ENCODE assay signal across 25 mouse cellular contexts in the genomic region with DNA sequence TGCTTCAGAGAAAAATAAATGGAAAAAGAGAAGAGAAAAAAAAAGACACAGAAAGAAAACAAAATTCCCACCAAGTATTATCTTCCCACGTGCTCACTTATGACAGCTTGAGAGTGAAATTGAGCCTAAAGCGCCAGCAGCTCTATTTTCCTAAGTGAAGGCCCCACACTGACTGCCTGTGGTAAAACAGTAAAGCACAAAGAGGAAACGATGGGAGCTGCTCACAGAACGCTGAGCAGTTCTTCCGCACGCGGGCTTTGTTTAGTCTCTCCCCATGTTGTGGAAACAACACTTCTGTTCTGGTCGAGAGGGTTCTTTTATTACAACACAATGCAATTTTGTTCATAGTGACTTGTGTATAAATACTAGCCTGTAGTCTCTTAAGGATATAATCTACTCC.
DNase-seq lines count a peak whose midpoint lies in the region; ATAC-seq and TF ChIP-seq lines count a peak whose summit lies in the region.
"Had no signal": no experiment of that assay in that cellular context is flagged by ENCODE, and none has a peak within 500 bp of the region (broad histone marks: within the 10 kb centered on the region; RNA-seq: fewer than 3 reads in every experiment).

No protein-coding gene starts in this region.

- H3K9ac ChIP-seq in forebrain, embryonic 14.5 days (ENCODE audit: low read length): no peak overlapping the region
- H3K9ac ChIP-seq in forebrain, embryonic 12.5 days: no peak overlapping the region
- H3K9ac ChIP-seq in lung, postnatal 0 days (replicated peaks; ENCODE audit: low read depth): no peak overlapping the region
- H3K9ac ChIP-seq: heart, embryonic 12.5 days; limb, embryonic 13.5 days; liver, embryonic 13.5 days; midbrain, embryonic 12.5 days had no signal

- H3K4me3 ChIP-seq in forebrain, embryonic 14.5 days (ENCODE audit: low read depth, low read length): no peak overlapping the region
- no peak overlapping the region for H3K4me3 ChIP-seq in forebrain, embryonic 12.5 days (replicated peaks)
- H3K4me3 ChIP-seq in lung, postnatal 0 days (ENCODE audit: low read depth, low read length): no peak overlapping the region
- H3K4me3 ChIP-seq: heart, embryonic 12.5 days; layer of hippocampus, adult 2 months; limb, embryonic 13.5 days; liver, embryonic 13.5 days; midbrain, embryonic 12.5 days; myocyte had no signal

- peak; percentile 54 for DNase-seq in forebrain, embryonic 14.5 days (ENCODE audit: low spot score)
- peak; percentile 6 for DNase-seq in lung, postnatal 0 days (ENCODE audit: low spot score)
- no peak for DNase-seq in lung, postnatal 25 days (ENCODE audit: low spot score)
- peak; percentile 71 for DNase-seq in brain, embryonic 14.5 days (ENCODE audit: low read depth)
- peak; percentile 15 for DNase-seq in lung, postnatal 14 days
- no peak for DNase-seq in thymus, postnatal 14 days
- DNase-seq: adrenal gland, postnatal 14 days; cerebellum, adult 11 months; cerebellum, postnatal 14 days; heart, adult 11 months; kidney, adult 2 months; kidney, postnatal 14 days; layer of hippocampus, postnatal 36 days; liver, embryonic 13.5 days; thymus, postnatal 36 days had no signal

- H3K4me2 ChIP-seq in forebrain, embryonic 14.5 days (ENCODE audit: low read length): no peak overlapping the region
- H3K4me2 ChIP-seq in forebrain, embryonic 12.5 days: no peak overlapping the region
- no peak overlapping the region for H3K4me2 ChIP-seq in lung, postnatal 0 days (replicated peaks; ENCODE audit: low read depth, low read length)
- H3K4me2 ChIP-seq: heart, embryonic 12.5 days; limb, embryonic 13.5 days; liver, embryonic 13.5 days; midbrain, embryonic 12.5 days had no signal

- H3K27ac ChIP-seq in forebrain, embryonic 14.5 days (ENCODE audit: low read depth, low read length): no peak overlapping the region
- H3K27ac ChIP-seq in forebrain, embryonic 12.5 days: no peak overlapping the region
- no peak overlapping the region for H3K27ac ChIP-seq in lung, postnatal 0 days (ENCODE audit: low read length)
- H3K27ac ChIP-seq: layer of hippocampus, adult 2 months; limb, embryonic 13.5 days; liver, embryonic 13.5 days; macrophage; midbrain, embryonic 12.5 days had no signal

- no peak; the same call in 1 of the 2 replicates for ATAC-seq in forebrain, embryonic 14.5 days
- no peak for ATAC-seq in forebrain, embryonic 12.5 days (ENCODE audit: low FRiP score)
- no peak; the same call in 1 of the 2 replicates for ATAC-seq in lung, postnatal 0 days
- ATAC-seq: activated CD4-positive, CD25-positive, alpha-beta regulatory T cell, adult 4 months; inflammation-experienced regulatory T-cells, adult 6 months had no signal

- no peaks in the 10 kb centered on the region for H3K9me3 ChIP-seq in forebrain, embryonic 14.5 days (replicated peaks; ENCODE audit: control insufficient read depth, low read length)
- no peaks in the 10 kb centered on the region for H3K9me3 ChIP-seq in forebrain, embryonic 12.5 days
- no peaks in the 10 kb centered on the region for H3K9me3 ChIP-seq in lung, postnatal 0 days (ENCODE audit: low read length)
- H3K9me3 ChIP-seq: G1E; heart, embryonic 12.5 days; limb, embryonic 13.5 days; liver, embryonic 13.5 days; midbrain, embryonic 12.5 days had no signal

- 12% methylated on average over 8 of the region's 8 CpGs for WGBS in forebrain, embryonic 14.5 days
- 16% methylated on average over 8 of the region's 8 CpGs for WGBS in forebrain, embryonic 12.5 days
- 44% methylated on average over 8 of the region's 8 CpGs for WGBS in lung, postnatal 0 days

- TF ChIP-seq POLR2A in brain, embryonic 14.5 days (IDR thresholded peaks at IDR 0.05; ENCODE audit: borderline replicate concordance, extremely low read depth, insufficient read depth, insufficient read length, poor library complexity, severe bottlenecking): no peak

- H3K36me3 ChIP-seq in forebrain, embryonic 14.5 days (ENCODE audit: control insufficient read depth, insufficient read depth, low read length): no peaks in the 10 kb centered on the region
- no peaks in the 10 kb centered on the region for H3K36me3 ChIP-seq in forebrain, embryonic 12.5 days (replicated peaks)
- no peaks in the 10 kb centered on the region for H3K36me3 ChIP-seq in lung, postnatal 0 days (ENCODE audit: insufficient read depth, low read length)
- H3K36me3 ChIP-seq: G1E; heart, embryonic 12.5 days; limb, embryonic 13.5 days; liver, embryonic 13.5 days; midbrain, embryonic 12.5 days had no signal

- no peak for TF ChIP-seq CTCF in lung, postnatal 0 days (IDR thresholded peaks at IDR 0.05)
- no peak for TF ChIP-seq CTCF in brain, embryonic 14.5 days (IDR thresholded peaks at IDR 0.05; ENCODE audit: borderline replicate concordance, extremely low read depth, insufficient read depth, insufficient read length)

- no peaks in the 10 kb centered on the region for H3K4me1 ChIP-seq in forebrain, embryonic 14.5 days (ENCODE audit: control insufficient read depth, insufficient read depth, low read length)
- H3K4me1 ChIP-seq in forebrain, embryonic 12.5 days: 0 out of 2 replicates have a peak, but pooled peaks cover 3% of the 10 kb centered on the region
- no peaks in the 10 kb centered on the region for H3K4me1 ChIP-seq in lung, postnatal 0 days (ENCODE audit: insufficient read depth, low read depth, low read length)
- H3K4me1 ChIP-seq: heart, embryonic 12.5 days; limb, embryonic 13.5 days; liver, embryonic 13.5 days; midbrain, embryonic 12.5 days had no signal

- no peak for TF ChIP-seq EP300 in lung, postnatal 0 days (IDR thresholded peaks at IDR 0.05)

- no peaks in the 10 kb centered on the region for H3K27me3 ChIP-seq in forebrain, embryonic 14.5 days (replicated peaks; ENCODE audit: control insufficient read depth, insufficient read depth, low read length)
- H3K27me3 ChIP-seq in forebrain, embryonic 12.5 days: peaks cover 6% of the 10 kb centered on the region; the same call in 1 of the 2 replicates
- no peaks in the 10 kb centered on the region for H3K27me3 ChIP-seq in lung, postnatal 0 days (replicated peaks; ENCODE audit: insufficient read depth, low read length)
- H3K27me3 ChIP-seq: heart, embryonic 12.5 days; limb, embryonic 13.5 days; liver, embryonic 13.5 days; midbrain, embryonic 12.5 days had no signal

Comparison
In these comparisons a context has a peak if more than half of its experiments do, and no peak if none do; other contexts are left out.
1. DNase-seq: peak in forebrain, embryonic 14.5 days (single experiment), lung, postnatal 0 days (single experiment), brain, embryonic 14.5 days (single experiment) and lung, postnatal 14 days (single experiment); none in lung, postnatal 25 days (single experiment) and thymus, postnatal 14 days (single experiment).